Mouse (Mus musculus) stomach, embryonic 16.5 days (tissue): ENCODE results near the gene Serpina3n. TPM values are rescaled to one million over a fixed set of nuclear protein-coding genes. Genes with fewer than 3 reads are reported as not detected.
"Not testable (repeated sequence)": the region's sequence is repeated elsewhere in the genome, so short reads cannot be mapped to it uniquely, and the experiment has no call there.

Source experiments
- ATAC-seq: fragments of 200-750 bp; cut with Nextera tagmentation; 2 replicates; pipeline ENCODE4 v1.8.0; 2017; ENCODE audit warnings: moderate number of reproducible peaks, moderate TSS enrichment; ENCODE audit not compliant: insufficient read depth, low FRiP score
- H3K27ac ChIP-seq: fragments of 300-500 bp; sonication (generic); 2 replicates; pipeline ENCODE4 v1.5.1; 2014; ENCODE audit warnings: low read length
- H3K27me3 ChIP-seq: fragments of 300-500 bp; sonication (generic); 2 replicates; pipeline ENCODE4 v1.6.1; 2014; ENCODE audit warnings: low read length, control low read depth, mixed read lengths; ENCODE audit not compliant: control insufficient read depth, insufficient read depth
- H3K36me3 ChIP-seq: fragments of 300-500 bp; sonication (generic); 2 replicates; pipeline ENCODE4 v1.6.1; 2014; ENCODE audit warnings: low read length; ENCODE audit not compliant: control insufficient read depth, insufficient read depth
- H3K4me1 ChIP-seq: fragments of 300-500 bp; sonication (generic); 2 replicates; pipeline ENCODE4 v1.6.1; 2014; ENCODE audit warnings: low read length, control low read depth, mixed read lengths; ENCODE audit not compliant: control insufficient read depth, insufficient read depth
- H3K4me2 ChIP-seq: fragments of 300-500 bp; sonication (generic); 2 replicates; pipeline ENCODE4 v1.6.1; 2014; ENCODE audit warnings: low read depth, low read length, mixed read lengths
- H3K4me3 ChIP-seq: fragments of 300-500 bp; sonication (generic); replicated peaks from 2 replicates; pipeline ENCODE4 v1.5.1; 2014; ENCODE audit warnings: mild to moderate bottlenecking, low read length
- H3K9ac ChIP-seq: fragments of 300-500 bp; sonication (generic); 2 replicates; pipeline ENCODE4 v1.6.1; 2014; ENCODE audit warnings: low read length
- H3K9me3 ChIP-seq: fragments of 300-500 bp; sonication (generic); replicated peaks from 2 replicates; pipeline ENCODE4 v1.6.1; 2016; ENCODE audit warnings: low read length, control low read depth; ENCODE audit not compliant: control insufficient read depth
- WGBS: fragments of 180-500 bp; shearing (Covaris S2); extraction: QIAGEN DNeasy Blood & Tissue Kit; methylation state at CpG from one replicate; pipeline ENCODE4 v1.1.7; 2014; 5-methylcytosine and 5-hydroxymethylcytosine counted together
- polyA plus RNA-seq: library from polyadenylated mRNA; unstranded; fragments of >200 nt; fragmentation: Nextera tagmentation; extraction: Ambion mirVana; gene quantifications from 2 replicates; pipeline ENCODE4 v1.2.1, GENCODE M21; 2015

The Serpina3n gene
- polyA plus RNA-seq, 1 experiment from 2014 or later, result 0.06 TPM

- no peak overlapping the region for H3K4me2 ChIP-seq
- no peak overlapping the region for H3K27ac ChIP-seq
- 73% methylated on average over 3 of the region's 3 CpGs for WGBS
- no peaks in the 10 kb centered on the region for H3K9me3 ChIP-seq
- H3K4me3 ChIP-seq, result no peak overlapping the region
- ATAC-seq, result no peak
- no peaks in the 10 kb centered on the region for H3K4me1 ChIP-seq
- no peaks in the 10 kb centered on the region for H3K36me3 ChIP-seq
- H3K9ac ChIP-seq, result no peak overlapping the region
- no peaks in the 10 kb centered on the region for H3K27me3 ChIP-seq
Observed at GRCm38 (mm10) chr12:104425591-104425990, 19.1 kb downstream of the Serpina3n start.

- Histone ChIP-seq H3K9ac (no peak overlapping the region), H3K27ac (no peak overlapping the region), H3K36me3 (no peaks in the 10 kb centered on the region), H3K4me1 (no peaks in the 10 kb centered on the region), H3K9me3 (no peaks in the 10 kb centered on the region), H3K4me3 (no peak overlapping the region), H3K27me3 (no peaks in the 10 kb centered on the region), H3K4me2 (no peak overlapping the region)
- no peak for ATAC-seq
- WGBS, result 5% methylated on average over 7 of the region's 7 CpGs
Observed at GRCm38 (mm10) chr12:104426915-104427314, 20.4 kb downstream of the Serpina3n start.

GRCm38 (mm10) chr12:104431359-104431758 lies 24.8 kb downstream of the Serpina3n start:
- Histone ChIP-seq H3K27ac (no peak overlapping the region), H3K36me3 (no peaks in the 10 kb centered on the region), H3K4me2 (no peak overlapping the region), H3K9ac (no peak overlapping the region), H3K4me3 (no peak overlapping the region), H3K27me3 (no peaks in the 10 kb centered on the region), H3K4me1 (no peaks in the 10 kb centered on the region), H3K9me3 (no peaks in the 10 kb centered on the region)
- WGBS, result 48% methylated on average over 10 of the region's 10 CpGs
- ATAC-seq, result no peak

GRCm38 (mm10) chr12:104433214-104433613 lies 26.7 kb downstream of the Serpina3n start:
- H3K36me3 ChIP-seq, result no peaks in the 10 kb centered on the region
- no peaks in the 10 kb centered on the region for H3K27me3 ChIP-seq
- WGBS, result 45% methylated on average over 7 of the region's 7 CpGs
- H3K9me3 ChIP-seq, result no peaks in the 10 kb centered on the region
- no peak; the same call in 1 of the 2 replicates for ATAC-seq
- no peak overlapping the region for H3K4me2 ChIP-seq
- H3K27ac ChIP-seq, result no peak overlapping the region
- H3K4me1 ChIP-seq, result no peaks in the 10 kb centered on the region
- H3K4me3 ChIP-seq, result no peak overlapping the region
- no peak overlapping the region for H3K9ac ChIP-seq

- Histone ChIP-seq H3K9me3 (no peaks in the 10 kb centered on the region), H3K27me3 (no peaks in the 10 kb centered on the region), H3K36me3 (no peaks in the 10 kb centered on the region), H3K4me1 (no peaks in the 10 kb centered on the region), H3K27ac (no peak overlapping the region), H3K9ac (no peak overlapping the region), H3K4me3 (no peak overlapping the region), H3K4me2 (peak overlapping the region; percentile 12; the same call in 1 of the 2 replicates)
- ATAC-seq, result no peak
- WGBS, result 64% methylated on average over 20 of the region's 20 CpGs
Observed at GRCm38 (mm10) chr12:104433951-104434735, 27.6 kb downstream of the Serpina3n start.

GRCm38 (mm10) chr12:104440087-104440760 lies 33.7 kb downstream of the Serpina3n start:
- H3K27me3 ChIP-seq, result no peaks in the 10 kb centered on the region; the same call in 1 of the 2 replicates
- no peaks in the 10 kb centered on the region for H3K9me3 ChIP-seq
- H3K4me3 ChIP-seq, result no peak overlapping the region
- peak overlapping the region; percentile 60 for H3K9ac ChIP-seq
- H3K4me2 ChIP-seq, result no peak overlapping the region
- no peak overlapping the region for H3K27ac ChIP-seq
- ATAC-seq, result no peak
- peaks cover 4% of the 10 kb centered on the region; the same call in 1 of the 2 replicates for H3K4me1 ChIP-seq
- H3K36me3 ChIP-seq, result no peaks in the 10 kb centered on the region
- WGBS, result 11% methylated on average over 22 of the region's 22 CpGs

GRCm38 (mm10) chr12:104443716-104444115 lies 37.2 kb downstream of the Serpina3n start:
- H3K4me2 ChIP-seq, result no peak overlapping the region
- peaks cover 4% of the 10 kb centered on the region; the same call in 1 of the 2 replicates for H3K4me1 ChIP-seq
- H3K27ac ChIP-seq, result no peak overlapping the region
- 82% methylated on average over 11 of the region's 11 CpGs for WGBS
- ATAC-seq, result no peak
- no peak overlapping the region for H3K9ac ChIP-seq
- no peak overlapping the region for H3K4me3 ChIP-seq
- no peaks in the 10 kb centered on the region; the same call in 1 of the 2 replicates for H3K27me3 ChIP-seq
- no peaks in the 10 kb centered on the region for H3K36me3 ChIP-seq
- H3K9me3 ChIP-seq, result no peaks in the 10 kb centered on the region

- not testable (repeated sequence) for H3K27me3 ChIP-seq, H3K27ac ChIP-seq, H3K36me3 ChIP-seq, ATAC-seq, H3K4me2 ChIP-seq, H3K4me1 ChIP-seq, H3K4me3 ChIP-seq, H3K9me3 ChIP-seq, H3K9ac ChIP-seq
- 79% methylated on average over 25 of the region's 25 CpGs for WGBS
Observed at GRCm38 (mm10) chr12:104447056-104447455, 40.5 kb downstream of the Serpina3n start.

- WGBS, result 36% methylated on average over 13 of the region's 13 CpGs
- Histone ChIP-seq H3K4me2 (no peak overlapping the region), H3K27me3 (no peaks in the 10 kb centered on the region), H3K27ac (no peak overlapping the region), H3K9ac (no peak overlapping the region), H3K9me3 (no peaks in the 10 kb centered on the region), H3K4me1 (no peaks in the 10 kb centered on the region), H3K4me3 (no peak overlapping the region), H3K36me3 (no peaks in the 10 kb centered on the region)
- ATAC-seq, result no peak
Observed at GRCm38 (mm10) chr12:104448099-104448498, 41.6 kb downstream of the Serpina3n start.
